Mouse (Mus musculus) lung, embryonic 16.5 days (tissue): ENCODE data around the gene Scp2. TPM values are rescaled to one million over a fixed set of nuclear protein-coding genes. Genes with fewer than 3 reads are reported as not detected.
"Not testable (repeated sequence)": the region's sequence is repeated elsewhere in the genome, so short reads cannot be mapped to it uniquely, and the experiment has no call there.

ENCODE experiments used
- ATAC-seq: fragments of 200-750 bp; cut with Nextera tagmentation; 2 replicates; pipeline ENCODE4 v1.8.0; 2017; ENCODE audit warnings: low read depth, mild to moderate bottlenecking, moderate library complexity
- H3K27ac ChIP-seq: fragments of 300-500 bp; sonication (generic); 2 replicates; pipeline ENCODE4 v1.5.1; 2014; ENCODE audit warnings: mild to moderate bottlenecking, control low read depth, low read length
- H3K27me3 ChIP-seq: fragments of 300-500 bp; sonication (generic); 2 replicates; pipeline ENCODE4 v1.6.1; 2014; ENCODE audit warnings: low read depth, low read length, mixed read lengths; ENCODE audit not compliant: control insufficient read depth, insufficient read depth
- H3K36me3 ChIP-seq: fragments of 300-500 bp; sonication (generic); 2 replicates; pipeline ENCODE4 v1.6.1; 2014; ENCODE audit warnings: low read length; ENCODE audit not compliant: control insufficient read depth, insufficient read depth
- H3K4me1 ChIP-seq: fragments of 300-500 bp; sonication (generic); replicated peaks from 2 replicates; pipeline ENCODE4 v1.6.1; 2014; ENCODE audit warnings: low read length, mixed read lengths; ENCODE audit not compliant: control insufficient read depth, insufficient read depth
- H3K4me2 ChIP-seq: fragments of 300-500 bp; sonication (generic); 2 replicates; pipeline ENCODE4 v1.6.1; 2014; ENCODE audit warnings: low read depth, low read length, control low read depth
- H3K4me3 ChIP-seq: fragments of 300-500 bp; sonication (generic); 2 replicates; pipeline ENCODE4 v1.5.1; 2014; ENCODE audit warnings: mild to moderate bottlenecking, low read length, control low read depth
- H3K9ac ChIP-seq: fragments of 300-500 bp; sonication (generic); 2 replicates; pipeline ENCODE4 v1.6.1; 2014; ENCODE audit warnings: low read length, control low read depth
- H3K9me3 ChIP-seq: fragments of 300-500 bp; sonication (generic); 2 replicates; pipeline ENCODE4 v1.6.1; 2016; ENCODE audit warnings: low read length; ENCODE audit not compliant: control insufficient read depth
- WGBS: fragments of 180-500 bp; shearing (Covaris S2); extraction: QIAGEN DNeasy Blood & Tissue Kit; methylation state at CpG from one replicate; pipeline ENCODE4 v1.1.7; 2014; 5-methylcytosine and 5-hydroxymethylcytosine counted together
- polyA plus RNA-seq: library from polyadenylated mRNA; unstranded; fragments of >200 nt; fragmentation: Nextera tagmentation; extraction: Ambion mirVana; gene quantifications from 2 replicates; pipeline ENCODE4 v1.2.1, GENCODE M21; 2015

The Scp2 gene
- polyA plus RNA-seq, 1 experiment from 2014 or later = 326 TPM

- H3K9me3 ChIP-seq, H3K27me3 ChIP-seq, H3K36me3 ChIP-seq, H3K4me1 ChIP-seq, H3K4me2 ChIP-seq, H3K4me3 ChIP-seq, ATAC-seq, H3K9ac ChIP-seq, H3K27ac ChIP-seq: not testable (repeated sequence)
- WGBS = 46% methylated on average over 3 of the region's 3 CpGs
These were observed 756 bp upstream of the Scp2 start for GRCm38 (mm10) chr4:108145554-108145953.

- no peak for ATAC-seq
- Histone ChIP-seq H3K4me3 (no peak overlapping the region), H3K4me1 (no peaks in the 10 kb centered on the region), H3K27ac (no peak overlapping the region), H3K9ac (no peak overlapping the region), H3K4me2 (no peak overlapping the region), H3K9me3 (no peaks in the 10 kb centered on the region), H3K27me3 (no peaks in the 10 kb centered on the region), H3K36me3 (no peaks in the 10 kb centered on the region)
These were observed 1.0 kb downstream of the Scp2 start for GRCm38 (mm10) chr4:108143778-108144177.

- ATAC-seq, H3K9me3 ChIP-seq, H3K4me3 ChIP-seq, H3K27me3 ChIP-seq, H3K9ac ChIP-seq, H3K27ac ChIP-seq, H3K4me1 ChIP-seq, H3K36me3 ChIP-seq, H3K4me2 ChIP-seq: not testable (repeated sequence)
- WGBS = 61% methylated on average over 2 of the region's 2 CpGs
These were observed 1.6 kb downstream of the Scp2 start for GRCm38 (mm10) chr4:108143178-108143577.

GRCm38 (mm10) chr4:108136938-108137337 lies 7.9 kb downstream of the Scp2 start:
- H3K9me3 ChIP-seq = no peaks in the 10 kb centered on the region
- H3K36me3 ChIP-seq = no peaks in the 10 kb centered on the region
- no peak overlapping the region for H3K27ac ChIP-seq
- no peak overlapping the region for H3K9ac ChIP-seq
- H3K27me3 ChIP-seq = no peaks in the 10 kb centered on the region
- no peak overlapping the region for H3K4me2 ChIP-seq
- H3K4me1 ChIP-seq = no peaks in the 10 kb centered on the region
- H3K4me3 ChIP-seq = no peak overlapping the region
- ATAC-seq = no peak
- WGBS = 77% methylated on average over 5 of the region's 5 CpGs

- WGBS = 67% methylated on average over 3 of the region's 3 CpGs
- ATAC-seq = no peak
- H3K4me2 ChIP-seq = no peak overlapping the region
- no peak overlapping the region for H3K4me3 ChIP-seq
- no peak overlapping the region for H3K27ac ChIP-seq
- no peak overlapping the region for H3K9ac ChIP-seq
- H3K9me3 ChIP-seq = no peaks in the 10 kb centered on the region
- no peaks in the 10 kb centered on the region for H3K4me1 ChIP-seq
- H3K36me3 ChIP-seq = no peaks in the 10 kb centered on the region
- H3K27me3 ChIP-seq = no peaks in the 10 kb centered on the region
These were observed 14.3 kb downstream of the Scp2 start for GRCm38 (mm10) chr4:108130452-108130851.

- H3K4me1 ChIP-seq = no peaks in the 10 kb centered on the region
- ATAC-seq = no peak
- 93% methylated on average over 2 of the region's 2 CpGs for WGBS
- H3K36me3 ChIP-seq = no peaks in the 10 kb centered on the region
- H3K27ac ChIP-seq = no peak overlapping the region
- no peaks in the 10 kb centered on the region for H3K27me3 ChIP-seq
- H3K4me3 ChIP-seq = no peak overlapping the region
- no peaks in the 10 kb centered on the region for H3K9me3 ChIP-seq
- H3K9ac ChIP-seq = no peak overlapping the region
- no peak overlapping the region for H3K4me2 ChIP-seq
These were observed 16.5 kb downstream of the Scp2 start for GRCm38 (mm10) chr4:108128339-108128738.

- Histone ChIP-seq H3K4me2 (no peak overlapping the region), H3K4me1 (no peaks in the 10 kb centered on the region), H3K27ac (no peak overlapping the region), H3K27me3 (no peaks in the 10 kb centered on the region), H3K9me3 (no peaks in the 10 kb centered on the region), H3K36me3 (no peaks in the 10 kb centered on the region), H3K4me3 (no peak overlapping the region), H3K9ac (no peak overlapping the region)
- ATAC-seq = no peak
- 83% methylated on average over 5 of the region's 5 CpGs for WGBS
These were observed 17.3 kb downstream of the Scp2 start for GRCm38 (mm10) chr4:108127516-108127915.

GRCm38 (mm10) chr4:108126260-108126659 lies 18.5 kb downstream of the Scp2 start:
- H3K9me3 ChIP-seq = no peaks in the 10 kb centered on the region
- no peaks in the 10 kb centered on the region for H3K4me1 ChIP-seq
- H3K9ac ChIP-seq = no peak overlapping the region
- no peak overlapping the region for H3K27ac ChIP-seq
- no peaks in the 10 kb centered on the region for H3K36me3 ChIP-seq
- no peak overlapping the region for H3K4me3 ChIP-seq
- H3K4me2 ChIP-seq = no peak overlapping the region
- 63% methylated on average over 4 of the region's 4 CpGs for WGBS
- ATAC-seq = no peak
- H3K27me3 ChIP-seq = no peaks in the 10 kb centered on the region

- Histone ChIP-seq H3K36me3 (no peaks in the 10 kb centered on the region), H3K4me1 (no peaks in the 10 kb centered on the region), H3K27ac (no peak overlapping the region), H3K9me3 (no peaks in the 10 kb centered on the region), H3K4me2 (no peak overlapping the region), H3K27me3 (no peaks in the 10 kb centered on the region), H3K4me3 (no peak overlapping the region), H3K9ac (no peak overlapping the region)
- ATAC-seq = no peak
- 93% methylated on average over 1 of the region's 1 CpGs for WGBS
These were observed 20.7 kb downstream of the Scp2 start for GRCm38 (mm10) chr4:108124104-108124503.
